9 mouse cellular contexts compared by ENCODE assay signal in the genomic region with DNA sequence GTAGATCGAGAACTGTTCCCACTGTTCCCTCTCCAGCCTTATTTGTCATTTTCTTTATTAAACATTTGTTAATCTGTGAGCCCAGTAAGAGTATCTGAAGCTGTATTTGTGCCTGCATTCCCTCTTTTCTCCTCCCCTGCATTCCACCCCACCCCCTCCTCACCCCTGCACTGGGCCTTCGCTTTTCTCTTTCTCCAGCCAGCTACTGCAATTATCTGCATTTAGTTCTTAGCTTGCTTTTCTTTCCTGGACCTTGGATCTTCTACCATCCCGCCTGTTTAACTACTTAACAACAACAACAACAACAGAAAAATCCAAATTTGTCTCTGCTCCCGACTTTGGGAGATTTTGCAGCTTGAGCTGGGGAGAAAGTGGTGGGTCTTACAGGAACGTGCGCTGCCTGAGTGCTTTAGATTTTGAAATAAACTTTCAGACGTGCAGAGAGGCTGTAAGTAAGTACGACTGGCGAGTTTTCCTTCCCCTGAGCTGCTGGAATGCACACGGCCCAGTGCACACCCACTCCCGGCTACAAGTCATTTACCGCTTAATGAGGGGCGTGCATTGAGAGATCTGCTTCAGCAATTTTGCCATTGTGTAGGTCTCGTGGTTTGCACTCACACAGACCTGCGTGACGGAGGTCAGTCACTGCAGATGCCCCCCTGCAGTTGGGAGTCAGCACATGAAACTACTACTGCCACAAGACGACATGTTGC. TPM values are rescaled to one million over a fixed set of nuclear protein-coding genes. Genes with fewer than 3 reads are reported as not detected.
A peak's percentile ranks its signal among the peaks of the same experiment; 100 is the strongest.
DNase-seq lines count a peak whose midpoint lies in the region; ATAC-seq and TF ChIP-seq lines count a peak whose summit lies in the region.
"Had no signal": no experiment of that assay in that cellular context is flagged by ENCODE, and none has a peak within 500 bp of the region (broad histone marks: within the 10 kb centered on the region; RNA-seq: fewer than 3 reads in every experiment).

No protein-coding gene starts in this region.

- no peak for TF ChIP-seq CTCF in layer of hippocampus, adult 2 months (conservative IDR thresholded peaks at IDR 0.05)

- peak overlapping the region; percentile 39; the same call in 1 of the 2 replicates for H3K27ac ChIP-seq in layer of hippocampus, adult 2 months
- H3K27ac ChIP-seq in hindbrain, embryonic 11.5 days (ENCODE audit: low read depth, low read length) = no peak overlapping the region

- H3K27me3 ChIP-seq in hindbrain, embryonic 11.5 days (ENCODE audit: control insufficient read depth, insufficient read depth, low read length) = no peaks in the 10 kb centered on the region

- H3K9me3 ChIP-seq in hindbrain, embryonic 11.5 days (ENCODE audit: control insufficient read depth, low read length) = no peaks in the 10 kb centered on the region

- no peak overlapping the region for H3K4me3 ChIP-seq in layer of hippocampus, adult 2 months
- H3K4me3 ChIP-seq in hindbrain, embryonic 11.5 days (ENCODE audit: low read depth, low read length) = no peak overlapping the region

- no peak overlapping the region for H3K9ac ChIP-seq in hindbrain, embryonic 11.5 days (ENCODE audit: low read depth, low read length)

- peak; percentile 59 for ATAC-seq in hindbrain, embryonic 11.5 days (ENCODE audit: low FRiP score)

- no peak for DNase-seq in layer of hippocampus, adult 2 months (ENCODE audit: low spot score in 2 of 2)
- DNase-seq in layer of hippocampus, postnatal 10 days (ENCODE audit: low spot score in 2 of 2) = no peak
- peak; percentile 29 for DNase-seq in hindbrain, embryonic 11.5 days (ENCODE audit: low spot score)
- DNase-seq in kidney, postnatal 14 days = peak; percentile 48
- peak; percentile 73 for DNase-seq in retina, postnatal 1 day
- DNase-seq in spleen, postnatal 14 days (ENCODE audit: low spot score in 2 of 2) = no peak
- no peak for DNase-seq in adrenal gland, adult 8-10 months
- no peak for DNase-seq in layer of hippocampus, adult 18-20 months (ENCODE audit: low spot score in 2 of 2)
- DNase-seq: adrenal gland, postnatal 25 days had no signal

- H3K4me2 ChIP-seq in hindbrain, embryonic 11.5 days (replicated peaks; ENCODE audit: low read depth, low read length) = no peak overlapping the region

- no peaks in the 10 kb centered on the region for H3K4me1 ChIP-seq in hindbrain, embryonic 11.5 days (replicated peaks; ENCODE audit: control insufficient read depth, insufficient read depth, low read length)

- no peaks in the 10 kb centered on the region for H3K36me3 ChIP-seq in hindbrain, embryonic 11.5 days (ENCODE audit: control insufficient read depth, insufficient read depth, low read length)

- WGBS in hindbrain, embryonic 11.5 days = 22% methylated on average over 17 of the region's 17 CpGs

RNA-seq across cellular contexts. Expression of a gene that starts 13.5 kb away (rescaled TPM):
- 10 to 100 TPM; 45.3 to 48.3 TPM for total RNA-seq in layer of hippocampus, adult 2 months (2021)
- total RNA-seq in layer of hippocampus, postnatal 10 days (2021) = 10 to 100 TPM; 56.8 to 58.8 TPM
- polyA plus RNA-seq in hindbrain, embryonic 11.5 days (2014; fragmentation: Nextera tagmentation; extraction: Ambion mirVana) = 11.2 and 13.4 TPM in 2 replicates
- total RNA-seq in adrenal gland, adult 8-10 months (2022) = 1 to 10 TPM; 4.6 to 5.9 (median 5.2) TPM
- 10 to 100 TPM; 45.6 to 47.8 TPM for total RNA-seq in layer of hippocampus, adult 18-20 months (2021)

Comparison
In these comparisons a context has a peak if more than half of its experiments do, and no peak if none do; other contexts are left out.
1. DNase-seq: peak in hindbrain, embryonic 11.5 days (single experiment), kidney, postnatal 14 days (single experiment) and retina, postnatal 1 day (single experiment); none in layer of hippocampus, adult 2 months (0 of 2), layer of hippocampus, postnatal 10 days (0 of 2), spleen, postnatal 14 days (0 of 2), adrenal gland, adult 8-10 months (single experiment) and layer of hippocampus, adult 18-20 months (0 of 2).
2. RNA of a gene that starts 13.5 kb away (total RNA-seq): 56.8 to 58.8 TPM in layer of hippocampus, postnatal 10 days, 45.3 to 48.3 TPM in layer of hippocampus, adult 2 months and 45.6 to 47.8 TPM in layer of hippocampus, adult 18-20 months; 4.6 to 5.9 TPM in adrenal gland, adult 8-10 months; every median in the first group is over 4 times any median in the second.